Comparison of ENCODE assay signal across 14 mouse cellular contexts in the genomic region with DNA sequence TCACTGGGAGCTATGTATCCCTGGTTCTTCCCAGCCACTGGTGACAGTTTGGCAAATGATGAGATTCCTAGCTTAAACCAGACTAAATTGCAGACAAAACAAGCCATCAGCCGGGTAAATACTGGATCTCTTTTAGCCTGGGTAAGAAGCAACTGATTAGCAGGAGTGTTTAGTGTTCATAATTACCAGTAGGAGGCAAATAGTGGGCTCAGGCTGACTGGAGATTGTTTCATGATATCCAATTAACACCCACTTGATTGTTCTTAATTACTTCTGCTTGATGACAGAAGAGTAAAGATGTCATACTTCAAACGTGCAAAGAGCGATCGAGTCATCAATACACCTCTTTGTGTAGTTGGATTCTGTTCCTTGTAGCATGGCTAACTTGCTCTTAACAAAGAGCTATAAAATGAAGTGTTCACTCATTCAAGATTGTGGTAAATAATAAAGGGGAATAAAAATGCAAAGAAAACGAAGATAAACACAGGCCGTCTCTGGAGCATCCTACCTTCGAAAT.
"Had no signal": no experiment of that assay in that cellular context is flagged by ENCODE, and none has a peak within 500 bp of the region (broad histone marks: within the 10 kb centered on the region; RNA-seq: fewer than 3 reads in every experiment).

No protein-coding gene starts in this region.

- H3K4me3 ChIP-seq: kidney, embryonic 15.5 days; liver, embryonic 13.5 days; stomach, embryonic 15.5 days had no signal

- H3K4me1 ChIP-seq: liver, embryonic 13.5 days; stomach, embryonic 15.5 days had no signal

- H3K27ac ChIP-seq: kidney, embryonic 15.5 days; liver, embryonic 13.5 days; stomach, embryonic 15.5 days had no signal

- H3K9me3 ChIP-seq: kidney, embryonic 15.5 days; liver, embryonic 13.5 days; stomach, embryonic 15.5 days had no signal

- H3K27me3 ChIP-seq: liver, embryonic 13.5 days; stomach, embryonic 15.5 days had no signal

- DNase-seq: kidney, adult 8-10 months; kidney, postnatal 10 days; kidney, postnatal 36 days; liver, embryonic 13.5 days; lung, adult 2 months; lung, postnatal 14 days; lung, postnatal 4 days; midbrain, embryonic 14.5 days; right cerebral cortex, postnatal 25 days; spleen, adult 18-20 months; thymus, postnatal 25 days had no signal

- H3K4me2 ChIP-seq: kidney, embryonic 15.5 days; liver, embryonic 13.5 days; midbrain, embryonic 11.5 days; stomach, embryonic 15.5 days had no signal

- H3K9ac ChIP-seq: kidney, embryonic 15.5 days; liver, embryonic 13.5 days; stomach, embryonic 15.5 days had no signal

- H3K36me3 ChIP-seq: kidney, embryonic 15.5 days; liver, embryonic 13.5 days; stomach, embryonic 15.5 days had no signal
